Mouse (Mus musculus) MEL (cell line): Measurements from ENCODE around the gene Ift88.

Experiments
- CTCF ChIP-seq, 3 experiments: IDR thresholded peaks in 2 of 3; conservative IDR thresholded peaks in 1 of 3; 2 replicates each; pipeline ENCODE4 v1.5.1; 2011 to 2012; ENCODE audit warnings: low read length in 3 of 3, low read depth in 2 of 3, mild to moderate bottlenecking in 2 of 3, improper control_type of control experiment in 1 of 3, inconsistent platforms in 1 of 3, mixed read lengths in 1 of 3, moderate library complexity in 1 of 3; ENCODE audit not compliant: control insufficient read depth in 1 of 3, insufficient read depth in 1 of 3, poor library complexity in 1 of 3, severe bottlenecking in 1 of 3
- GABPA ChIP-seq: IDR thresholded peaks from 2 replicates; pipeline ENCODE4 v1.6.1; 2012; ENCODE audit warnings: low read depth, mild to moderate bottlenecking, inconsistent platforms, low read length, improper control_type of control experiment, moderate library complexity
- GATA1 ChIP-seq: IDR thresholded peaks from 2 replicates; pipeline ENCODE4 v1.6.1; 2011; ENCODE audit warnings: low read depth, low read length, improper control_type of control experiment
- MEF2A ChIP-seq: IDR thresholded peaks from 2 replicates; pipeline ENCODE4 v1.6.1; 2014; ENCODE audit warnings: low read depth, mild to moderate bottlenecking, inconsistent platforms, low read length, improper control_type of control experiment; ENCODE audit not compliant: poor library complexity, insufficient replicate concordance, severe bottlenecking; ENCODE audit errors: extremely low read depth
- POLR2AphosphoS2 ChIP-seq: IDR thresholded peaks from 2 replicates; pipeline ENCODE4 v1.6.1; 2011; ENCODE audit warnings: low read length, improper control_type of control experiment
- RAD21 ChIP-seq: IDR thresholded peaks from 2 replicates; pipeline ENCODE4 v1.6.1; 2011; ENCODE audit warnings: mild to moderate bottlenecking, low read depth, low read length, improper control_type of control experiment
- USF1 ChIP-seq: IDR thresholded peaks from 2 replicates; pipeline ENCODE4 v1.6.1; 2014; ENCODE audit warnings: low read depth, mild to moderate bottlenecking, inconsistent platforms, low read length, improper control_type of control experiment, moderate library complexity
- ZC3H11A ChIP-seq: IDR thresholded peaks from 2 replicates; pipeline ENCODE4 v1.6.1; 2012; ENCODE audit warnings: low read depth, mild to moderate bottlenecking, inconsistent platforms, low read length, improper control_type of control experiment
- ZMIZ1 ChIP-seq: IDR thresholded peaks from 2 replicates; pipeline ENCODE4 v1.6.1; 2012; ENCODE audit warnings: low read depth, mild to moderate bottlenecking, inconsistent platforms, low read length, improper control_type of control experiment, moderate library complexity

DNA sequence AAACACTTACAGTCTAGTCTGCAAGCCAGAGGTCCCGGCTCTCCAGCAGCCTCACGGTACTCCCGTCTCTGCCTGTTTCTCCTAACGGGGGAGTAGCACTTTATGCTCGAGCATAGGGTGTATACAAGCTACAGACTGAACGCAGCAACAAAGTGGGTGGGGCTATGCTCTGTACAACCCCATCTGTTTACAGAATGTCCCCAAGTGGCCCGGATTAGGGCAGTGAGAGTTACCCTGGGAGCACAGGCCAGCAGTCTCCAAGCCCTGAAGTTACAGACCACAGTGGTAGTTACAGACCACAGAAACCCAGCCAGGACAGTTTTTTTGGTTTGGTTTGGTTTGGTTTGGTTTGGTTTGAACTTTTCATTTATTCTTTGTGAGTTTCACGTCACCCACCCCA, 47.8 kb upstream of the Ift88 start:
- TF ChIP-seq MEF2A (no peak), RAD21 (no peak), GATA1 (no peak), POLR2AphosphoS2 (no peak), ZC3H11A (no peak), CTCF (IDR thresholded peaks at IDR 0.05 in 2 of 3, conservative IDR thresholded peaks at IDR 0.05 in 1 of 3; ENCODE audit: control insufficient read depth in 1 of 3, insufficient read depth in 1 of 3, low read depth in 2 of 3, low read length in 3 of 3, poor library complexity in 1 of 3, severe bottlenecking in 1 of 3) (no peak), GABPA (no peak), ZMIZ1 (no peak), USF1 (no peak)
